Mouse (Mus musculus): ENCODE results near the gene Syna. TPM values are rescaled to one million over a fixed set of nuclear protein-coding genes. Genes with fewer than 3 reads are reported as not detected.

The Syna gene
- polyA plus RNA-seq, 1 experiment from 2014 or later: not detected

GRCm38 (mm10) chr5:134546790-134547189 is 13.2 kb downstream of the Syna start:
- ATAC-seq (ENCODE audit: insufficient number of reproducible peaks, low FRiP score, low TSS enrichment, low read depth): no peak
- no peaks in the 10 kb centered on the region for H3K27me3 ChIP-seq (ENCODE audit: control insufficient read depth, insufficient read depth, low read length)

DNA sequence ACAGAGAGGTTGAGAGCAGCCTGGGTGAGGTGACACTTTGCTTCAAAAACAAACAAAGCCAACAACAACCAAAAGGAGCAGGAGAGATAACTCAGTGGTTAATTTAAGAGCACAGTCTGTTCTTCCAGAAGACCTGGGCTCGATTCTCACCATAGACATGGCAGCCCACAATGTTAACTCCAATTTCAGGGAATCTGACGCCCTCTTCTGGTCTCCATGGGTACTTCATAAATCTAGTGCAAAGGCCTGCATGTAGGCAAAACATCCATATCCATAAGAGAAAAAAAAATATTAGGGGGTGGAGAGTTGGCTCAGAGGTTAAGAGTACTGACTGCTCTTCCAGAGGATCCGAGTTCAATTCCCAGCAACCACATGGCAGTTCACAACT is 14.7 kb downstream of the Syna start:
- no peak overlapping the region for H3K9ac ChIP-seq (ENCODE audit: low read length)
- peaks cover 10% of the 10 kb centered on the region for H3K4me1 ChIP-seq (ENCODE audit: control insufficient read depth, insufficient read depth, low read length)
- no peaks in the 10 kb centered on the region; the same call in 1 of the 2 replicates for H3K36me3 ChIP-seq (ENCODE audit: control insufficient read depth, insufficient read depth, low read length)
- no peaks in the 10 kb centered on the region for H3K27me3 ChIP-seq (ENCODE audit: control insufficient read depth, insufficient read depth, low read length)
- no peak overlapping the region for H3K4me2 ChIP-seq (ENCODE audit: low read depth, severe bottlenecking)
- no peak for DNase-seq (ENCODE audit: low spot score)
- H3K4me3 ChIP-seq (ENCODE audit: low read depth, low read length): no peak overlapping the region
- H3K27ac ChIP-seq (replicated peaks; ENCODE audit: low read depth, low read length): no peak overlapping the region
- H3K9me3 ChIP-seq (ENCODE audit: control insufficient read depth, low read length): no peaks in the 10 kb centered on the region
- 49% methylated on average over 3 of the region's 3 CpGs for WGBS
- no peak for ATAC-seq (ENCODE audit: insufficient number of reproducible peaks, low FRiP score, low TSS enrichment, low read depth)

More at GRCm38 (mm10) chr5:134546790-134547189, 13.2 kb downstream of the Syna start:
- H3K4me3 ChIP-seq (ENCODE audit: low read depth, low read length): no peak overlapping the region
- H3K9ac ChIP-seq (ENCODE audit: low read length): no peak overlapping the region
- no peak for DNase-seq (ENCODE audit: low spot score)
- no peaks in the 10 kb centered on the region for H3K9me3 ChIP-seq (ENCODE audit: control insufficient read depth, low read length)
- no peak overlapping the region for H3K4me2 ChIP-seq (ENCODE audit: low read depth, severe bottlenecking)
- WGBS: 85% methylated on average over 7 of the region's 7 CpGs
- no peak overlapping the region for H3K27ac ChIP-seq (replicated peaks; ENCODE audit: low read depth, low read length)
- H3K36me3 ChIP-seq (ENCODE audit: control insufficient read depth, insufficient read depth, low read length): no peaks in the 10 kb centered on the region; the same call in 1 of the 2 replicates
- peaks cover 16% of the 10 kb centered on the region for H3K4me1 ChIP-seq (ENCODE audit: control insufficient read depth, insufficient read depth, low read length)

DNA sequence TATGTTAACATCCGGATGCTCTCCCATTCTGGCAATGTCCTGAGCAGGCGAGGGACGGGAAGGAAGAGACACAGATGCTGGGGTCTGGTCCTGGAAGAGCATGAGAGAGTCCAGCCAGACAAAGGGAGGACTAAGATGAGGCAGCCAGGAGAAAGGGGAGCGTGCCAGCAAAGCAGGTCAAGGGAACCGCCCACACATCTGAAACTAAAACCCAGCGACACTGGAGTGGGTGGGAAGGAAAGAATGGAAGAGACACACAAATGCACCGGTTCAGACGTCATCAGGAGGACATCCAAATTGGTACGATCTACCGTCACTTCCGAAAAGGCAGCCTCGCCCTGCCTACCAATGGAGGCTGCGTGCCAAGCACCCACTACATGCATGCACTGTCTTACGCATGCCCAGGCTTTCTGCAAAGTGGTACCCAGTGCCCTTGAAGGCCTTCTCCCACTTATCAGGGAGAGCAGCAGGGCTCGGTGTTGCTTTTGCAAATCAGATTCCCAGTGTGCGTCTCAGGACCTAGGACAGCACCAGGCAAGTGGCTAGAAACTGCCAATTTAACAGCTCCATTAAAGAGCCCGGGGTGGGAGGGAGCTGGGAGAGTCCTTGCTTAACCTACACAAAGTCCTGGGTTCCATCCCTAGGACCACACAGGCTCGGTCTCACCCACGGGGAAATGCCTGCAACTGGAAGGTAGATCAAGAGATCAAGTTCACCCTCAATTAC is 15.3 kb downstream of the Syna start:
- H3K27ac ChIP-seq (replicated peaks; ENCODE audit: low read depth, low read length): no peak overlapping the region
- H3K9me3 ChIP-seq (ENCODE audit: control insufficient read depth, low read length): no peaks in the 10 kb centered on the region
- no peaks in the 10 kb centered on the region; the same call in 1 of the 2 replicates for H3K36me3 ChIP-seq (ENCODE audit: control insufficient read depth, insufficient read depth, low read length)
- 64% methylated on average over 19 of the region's 19 CpGs for WGBS
- ATAC-seq (ENCODE audit: insufficient number of reproducible peaks, low FRiP score, low TSS enrichment, low read depth): no peak
- no peak overlapping the region for H3K9ac ChIP-seq (ENCODE audit: low read length)
- peaks cover 11% of the 10 kb centered on the region; the same call in 1 of the 2 replicates for H3K4me1 ChIP-seq (ENCODE audit: control insufficient read depth, insufficient read depth, low read length)
- no peaks in the 10 kb centered on the region for H3K27me3 ChIP-seq (ENCODE audit: control insufficient read depth, insufficient read depth, low read length)
- no peak overlapping the region for H3K4me3 ChIP-seq (ENCODE audit: low read depth, low read length)
- no peak overlapping the region for H3K4me2 ChIP-seq (ENCODE audit: low read depth, severe bottlenecking)
- peak; percentile 65 for DNase-seq (ENCODE audit: low spot score)

DNA sequence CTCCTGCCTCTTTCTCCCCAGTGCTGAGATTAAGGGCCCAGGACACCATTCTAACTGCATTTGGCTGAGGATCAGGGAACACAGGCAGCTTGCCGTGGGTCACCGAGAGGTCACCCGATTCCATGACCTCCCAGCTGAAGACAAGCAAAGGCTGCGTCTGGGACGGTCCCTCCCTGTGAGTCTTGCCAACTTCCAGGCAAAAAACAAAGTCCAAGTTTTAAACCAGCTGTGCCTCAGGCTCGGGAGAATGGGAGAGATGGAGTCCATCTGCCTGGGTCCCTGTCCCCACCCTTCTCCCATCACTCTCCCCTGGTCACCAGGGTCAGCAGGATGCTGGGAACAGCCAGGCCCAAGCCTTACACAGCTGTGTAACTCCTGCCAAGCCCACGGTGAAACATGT is 18.3 kb downstream of the Syna start:
- H3K9me3 ChIP-seq (ENCODE audit: control insufficient read depth, low read length): no peaks in the 10 kb centered on the region; the same call in 1 of the 2 replicates
- H3K36me3 ChIP-seq (ENCODE audit: control insufficient read depth, insufficient read depth, low read length): peaks cover 3% of the 10 kb centered on the region
- H3K9ac ChIP-seq (ENCODE audit: low read length): no peak overlapping the region
- H3K4me2 ChIP-seq (ENCODE audit: low read depth, severe bottlenecking): no peak overlapping the region
- H3K27ac ChIP-seq (replicated peaks; ENCODE audit: low read depth, low read length): no peak overlapping the region
- ATAC-seq (ENCODE audit: insufficient number of reproducible peaks, low FRiP score, low TSS enrichment, low read depth) (no peak), DNase-seq (ENCODE audit: low spot score) (no peak)
- peaks cover 8% of the 10 kb centered on the region; the same call in 1 of the 2 replicates for H3K4me1 ChIP-seq (ENCODE audit: control insufficient read depth, insufficient read depth, low read length)
- 47% methylated on average over 7 of the region's 7 CpGs for WGBS
- H3K4me3 ChIP-seq (ENCODE audit: low read depth, low read length): no peak overlapping the region
- H3K27me3 ChIP-seq (ENCODE audit: control insufficient read depth, insufficient read depth, low read length): no peaks in the 10 kb centered on the region

- DNase-seq (ENCODE audit: low spot score): no peak
- Histone ChIP-seq H3K9me3 (ENCODE audit: control insufficient read depth, low read length) (no peaks in the 10 kb centered on the region; the same call in 1 of the 2 replicates), H3K36me3 (ENCODE audit: control insufficient read depth, insufficient read depth, low read length) (peaks cover 3% of the 10 kb centered on the region), H3K27me3 (ENCODE audit: control insufficient read depth, insufficient read depth, low read length) (no peaks in the 10 kb centered on the region), H3K27ac (replicated peaks; ENCODE audit: low read depth, low read length) (peak overlapping the region; percentile 68; the same call in 1 of the 2 replicates), H3K4me1 (ENCODE audit: control insufficient read depth, insufficient read depth, low read length) (peaks cover 8% of the 10 kb centered on the region; the same call in 1 of the 2 replicates), H3K4me2 (ENCODE audit: low read depth, severe bottlenecking) (no peak overlapping the region), H3K4me3 (ENCODE audit: low read depth, low read length) (no peak overlapping the region), H3K9ac (ENCODE audit: low read length) (no peak overlapping the region)
- no peak for ATAC-seq (ENCODE audit: insufficient number of reproducible peaks, low FRiP score, low TSS enrichment, low read depth)
- 70% methylated on average over 6 of the region's 6 CpGs for WGBS
Observed at GRCm38 (mm10) chr5:134540881-134541280, 19.1 kb downstream of the Syna start.

DNA sequence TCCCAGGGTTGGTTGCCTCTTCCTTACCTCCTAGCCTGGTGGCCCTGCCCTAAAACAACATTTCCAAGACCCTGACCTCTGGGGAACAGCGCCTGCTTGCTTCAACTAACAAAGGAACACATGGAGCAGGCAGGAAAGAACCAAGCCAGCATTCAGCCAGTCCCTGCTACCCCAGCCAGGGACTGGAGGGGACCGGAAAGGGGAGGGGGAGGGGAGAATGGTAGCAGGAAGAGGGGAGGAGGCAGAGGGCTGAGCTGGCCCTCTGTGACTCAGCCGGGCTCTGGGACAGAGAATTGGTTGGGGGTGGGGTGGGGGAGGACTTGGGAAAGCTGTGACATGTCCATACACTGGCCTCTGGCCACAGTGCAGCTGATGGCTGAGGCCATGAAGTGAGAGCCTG is 20.1 kb downstream of the Syna start:
- Histone ChIP-seq H3K36me3 (ENCODE audit: control insufficient read depth, insufficient read depth, low read length) (peaks cover 4% of the 10 kb centered on the region), H3K4me3 (ENCODE audit: low read depth, low read length) (no peak overlapping the region), H3K27me3 (ENCODE audit: control insufficient read depth, insufficient read depth, low read length) (no peaks in the 10 kb centered on the region), H3K9ac (ENCODE audit: low read length) (peak overlapping the region; percentile 41; the same call in 1 of the 2 replicates), H3K4me1 (ENCODE audit: control insufficient read depth, insufficient read depth, low read length) (peaks cover 8% of the 10 kb centered on the region; the same call in 1 of the 2 replicates), H3K4me2 (ENCODE audit: low read depth, severe bottlenecking) (no peak overlapping the region), H3K9me3 (ENCODE audit: control insufficient read depth, low read length) (no peaks in the 10 kb centered on the region; the same call in 1 of the 2 replicates), H3K27ac (replicated peaks; ENCODE audit: low read depth, low read length) (peak overlapping the region; percentile 68)
- WGBS: 8% methylated on average over 3 of the region's 3 CpGs
- ATAC-seq (ENCODE audit: insufficient number of reproducible peaks, low FRiP score, low TSS enrichment, low read depth) (peak; percentile 88), DNase-seq (ENCODE audit: low spot score) (peak; percentile 77)

DNA sequence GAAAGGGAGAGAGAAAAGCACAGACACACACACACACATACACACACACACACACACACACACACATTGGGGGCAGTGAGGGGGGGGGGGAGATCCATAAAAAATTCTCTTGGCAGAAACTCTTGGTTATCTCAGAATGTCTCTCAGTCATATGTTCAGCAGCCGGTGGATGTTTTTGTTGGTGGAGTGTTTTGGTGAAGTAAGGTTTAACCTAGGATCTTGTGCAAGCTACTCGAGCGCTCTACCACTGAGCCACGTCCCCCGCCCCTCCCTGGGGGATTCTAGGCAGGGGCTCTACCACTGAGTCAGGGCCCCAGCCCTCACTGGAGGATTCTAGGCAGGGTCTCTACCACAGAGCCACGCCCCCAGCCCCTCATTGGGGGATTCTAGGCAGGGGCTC is 23.9 kb downstream of the Syna start:
- no peaks in the 10 kb centered on the region; the same call in 1 of the 2 replicates for H3K9me3 ChIP-seq (ENCODE audit: control insufficient read depth, low read length)
- DNase-seq (ENCODE audit: low spot score) (no peak), ATAC-seq (ENCODE audit: insufficient number of reproducible peaks, low FRiP score, low TSS enrichment, low read depth) (no peak)
- H3K9ac ChIP-seq (ENCODE audit: low read length): no peak overlapping the region
- H3K4me1 ChIP-seq (ENCODE audit: control insufficient read depth, insufficient read depth, low read length): peaks cover 6% of the 10 kb centered on the region; the same call in 1 of the 2 replicates
- WGBS: 95% methylated on average over 6 of the region's 6 CpGs
- peaks cover 13% of the 10 kb centered on the region for H3K36me3 ChIP-seq (ENCODE audit: control insufficient read depth, insufficient read depth, low read length)
- H3K4me3 ChIP-seq (ENCODE audit: low read depth, low read length): no peak overlapping the region
- no peak overlapping the region for H3K27ac ChIP-seq (replicated peaks; ENCODE audit: low read depth, low read length)
- H3K4me2 ChIP-seq (ENCODE audit: low read depth, severe bottlenecking): no peak overlapping the region
- no peaks in the 10 kb centered on the region for H3K27me3 ChIP-seq (ENCODE audit: control insufficient read depth, insufficient read depth, low read length)

DNA sequence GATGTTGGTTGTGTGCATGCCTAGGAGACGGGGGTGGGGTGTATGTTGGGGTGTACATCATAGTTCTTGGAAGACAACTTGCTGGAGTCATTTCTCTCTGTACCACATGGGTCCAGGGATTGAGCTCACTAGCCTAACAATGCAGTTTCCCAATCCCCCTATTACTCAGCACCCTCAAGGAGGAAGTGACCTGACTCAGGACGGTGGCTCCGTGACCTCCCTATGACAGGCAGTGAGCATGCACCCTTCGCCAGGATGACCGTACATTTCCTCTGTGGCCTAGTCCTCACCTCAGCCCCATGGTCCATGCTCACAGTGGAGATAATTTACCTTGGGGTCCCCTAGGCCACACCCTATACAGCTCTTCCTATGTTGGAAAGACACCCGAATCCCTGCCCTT is 27.6 kb downstream of the Syna start:
- no peaks in the 10 kb centered on the region; the same call in 1 of the 2 replicates for H3K9me3 ChIP-seq (ENCODE audit: control insufficient read depth, low read length)
- H3K27ac ChIP-seq (replicated peaks; ENCODE audit: low read depth, low read length): no peak overlapping the region
- no peak overlapping the region for H3K4me2 ChIP-seq (ENCODE audit: low read depth, severe bottlenecking)
- H3K27me3 ChIP-seq (ENCODE audit: control insufficient read depth, insufficient read depth, low read length): no peaks in the 10 kb centered on the region
- no peaks in the 10 kb centered on the region for H3K4me1 ChIP-seq (ENCODE audit: control insufficient read depth, insufficient read depth, low read length)
- ATAC-seq (ENCODE audit: insufficient number of reproducible peaks, low FRiP score, low TSS enrichment, low read depth) (no peak), DNase-seq (ENCODE audit: low spot score) (no peak)
- peaks cover 10% of the 10 kb centered on the region for H3K36me3 ChIP-seq (ENCODE audit: control insufficient read depth, insufficient read depth, low read length)
- H3K9ac ChIP-seq (ENCODE audit: low read length): no peak overlapping the region
- WGBS: 96% methylated on average over 6 of the region's 6 CpGs
- no peak overlapping the region for H3K4me3 ChIP-seq (ENCODE audit: low read depth, low read length)
